Mouse (Mus musculus): ENCODE data around the gene Nr2c2ap. TPM values are rescaled to one million over a fixed set of nuclear protein-coding genes. Genes with fewer than 3 reads are reported as not detected.

The Nr2c2ap gene
- polyA plus RNA-seq, 1 experiment from 2014 or later, result 29.6 TPM

DNA sequence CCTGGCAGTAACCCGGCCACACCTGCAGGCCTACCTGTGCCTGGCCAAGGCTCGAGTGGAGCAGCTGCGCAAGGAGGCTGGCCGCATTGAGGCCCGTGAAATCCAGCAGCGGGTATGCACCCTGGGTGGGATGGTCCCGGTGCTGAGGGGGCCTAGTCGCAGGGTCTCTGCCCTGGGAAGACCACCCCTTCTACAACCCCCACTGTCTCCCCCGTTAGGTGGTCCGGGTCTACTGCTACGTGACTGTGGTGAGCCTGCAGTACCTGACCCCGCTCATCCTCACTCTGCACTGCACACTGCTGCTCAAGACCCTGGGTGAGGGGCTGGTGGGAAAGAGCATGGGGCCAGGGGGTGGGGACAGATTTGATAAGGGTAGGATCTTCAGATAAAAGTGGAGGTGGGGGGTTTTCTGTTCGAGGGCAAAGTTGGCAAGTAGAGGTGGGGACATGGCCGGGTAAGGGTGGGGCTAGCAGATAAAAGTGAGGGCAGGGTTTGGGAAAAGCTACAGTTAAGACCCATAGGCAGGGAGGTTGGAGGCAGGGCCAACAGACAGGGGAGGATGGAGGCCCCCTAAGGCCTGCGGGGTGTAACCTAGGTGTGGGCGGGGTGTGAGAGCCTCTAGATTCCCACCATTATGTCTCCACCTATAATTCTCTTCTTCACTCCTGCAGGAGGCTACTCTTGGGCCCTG, 50.2 kb downstream of the Nr2c2ap start:
- no peaks in the 10 kb centered on the region for H3K27me3 ChIP-seq (ENCODE audit: low read depth, poor library complexity, severe bottlenecking)
- peaks cover 21% of the 10 kb centered on the region for H3K4me1 ChIP-seq
- 61% methylated on average over 16 of the region's 16 CpGs for WGBS
- peaks cover 68% of the 10 kb centered on the region for H3K36me3 ChIP-seq
- peak overlapping the region; percentile 47 for H3K27ac ChIP-seq
- H3K9me3 ChIP-seq (replicated peaks), result no peaks in the 10 kb centered on the region
- DNase-seq (ENCODE audit: low spot score), result no peak
- H3K4me3 ChIP-seq, result no peak overlapping the region

DNA sequence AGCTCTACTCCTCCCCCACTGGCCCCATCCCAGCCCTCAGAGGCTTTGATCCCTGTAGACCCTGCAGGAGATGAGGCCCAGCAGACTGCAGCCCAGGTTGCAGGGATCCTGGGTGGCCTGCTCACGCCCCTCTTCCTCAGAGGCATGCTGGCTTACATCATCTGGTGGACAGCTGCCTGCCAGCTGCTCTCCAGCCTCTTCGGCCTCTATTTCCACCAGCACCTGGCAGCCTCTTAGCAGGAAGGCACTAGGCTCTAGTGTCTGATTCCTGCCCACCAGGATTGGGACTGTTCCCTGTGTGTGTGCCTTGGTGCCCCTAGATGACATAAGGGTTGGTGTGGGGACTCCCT, 50.7 kb downstream of the Nr2c2ap start:
- H3K36me3 ChIP-seq, result peaks cover 63% of the 10 kb centered on the region
- 20% methylated on average over 2 of the region's 2 CpGs for WGBS
- H3K4me3 ChIP-seq, result no peak overlapping the region
- DNase-seq (ENCODE audit: low spot score), result no peak
- no peaks in the 10 kb centered on the region for H3K9me3 ChIP-seq (replicated peaks)
- peaks cover 21% of the 10 kb centered on the region for H3K4me1 ChIP-seq
- H3K27me3 ChIP-seq (ENCODE audit: low read depth, poor library complexity, severe bottlenecking), result no peaks in the 10 kb centered on the region
- no peak overlapping the region for H3K27ac ChIP-seq

DNA sequence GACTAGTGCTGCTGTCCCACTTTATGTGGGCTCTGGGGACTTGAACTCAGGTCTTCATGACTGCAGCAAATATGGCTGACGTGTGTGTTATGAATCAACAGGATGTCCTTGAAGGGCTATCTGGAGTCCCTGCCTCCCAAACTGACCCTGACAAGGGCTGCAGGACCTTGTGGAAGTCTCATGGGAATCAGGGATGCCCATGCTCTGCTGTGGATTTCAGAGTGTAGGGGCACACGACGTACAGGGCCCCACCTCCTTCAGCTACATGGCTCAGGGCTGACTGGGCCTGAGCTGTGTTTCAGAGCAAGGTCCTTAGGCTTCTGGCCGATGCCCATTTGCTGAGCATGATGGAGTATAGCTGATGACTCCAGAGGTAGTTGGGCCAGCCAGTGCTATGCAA, 52.1 kb downstream of the Nr2c2ap start:
- H3K27me3 ChIP-seq (ENCODE audit: low read depth, poor library complexity, severe bottlenecking), result no peaks in the 10 kb centered on the region

More for the DNA sequence above, 52.1 kb downstream of the Nr2c2ap start:
- peaks cover 51% of the 10 kb centered on the region for H3K36me3 ChIP-seq
- H3K27ac ChIP-seq, result no peak overlapping the region
- WGBS, result 90% methylated on average over 4 of the region's 4 CpGs
- no peak for DNase-seq (ENCODE audit: low spot score)
- no peak overlapping the region for H3K4me3 ChIP-seq
- H3K4me1 ChIP-seq, result peaks cover 27% of the 10 kb centered on the region
- no peaks in the 10 kb centered on the region for H3K9me3 ChIP-seq (replicated peaks)

Small RNA genes within 50 kb of the gene (microRNA-seq; reads per million reads assigned to microRNA genes)
- not detected for gene Mir7066

Other genes starting within 250 kb of the Nr2c2ap start
- gene Cilp2, start 243.6 kb upstream of the Nr2c2ap start, polyA plus RNA-seq (2016; fragmentation: Nextera tagmentation; extraction: Ambion mirVana), result 0.40 TPM in 2 replicates
- 5.0 and 5.9 TPM in 2 replicates for gene Tssk6, start 229.1 kb upstream of the Nr2c2ap start, polyA plus RNA-seq (2016; fragmentation: Nextera tagmentation; extraction: Ambion mirVana)
- 165 and 166 TPM in 2 replicates for gene Ndufa13, start 228.8 kb upstream of the Nr2c2ap start, polyA plus RNA-seq (2016; fragmentation: Nextera tagmentation; extraction: Ambion mirVana)
- gene Yjefn3, start 228.6 kb upstream of the Nr2c2ap start, polyA plus RNA-seq (2016; fragmentation: Nextera tagmentation; extraction: Ambion mirVana), result 2.0 and 2.9 TPM in 2 replicates
- gene Gatad2a, start 134.9 kb upstream of the Nr2c2ap start, polyA plus RNA-seq (2016; fragmentation: Nextera tagmentation; extraction: Ambion mirVana), result 58.9 and 69.2 TPM in 2 replicates
- 59.5 and 66.7 TPM in 2 replicates for gene Mau2, start 88.6 kb upstream of the Nr2c2ap start, polyA plus RNA-seq (2016; fragmentation: Nextera tagmentation; extraction: Ambion mirVana)
- 53.5 and 60.7 TPM in 2 replicates for gene Sugp1, start 88.5 kb upstream of the Nr2c2ap start, polyA plus RNA-seq (2016; fragmentation: Nextera tagmentation; extraction: Ambion mirVana)
- 0.59 and 0.73 TPM in 2 replicates for gene Tm6sf2, start 58.4 kb upstream of the Nr2c2ap start, polyA plus RNA-seq (2016; fragmentation: Nextera tagmentation; extraction: Ambion mirVana)
- gene Hapln4, start 47.9 kb upstream of the Nr2c2ap start, polyA plus RNA-seq (2016; fragmentation: Nextera tagmentation; extraction: Ambion mirVana), result 0.04 TPM in 1 of 2 replicates, not detected in the other
- gene Ncan, start 10.5 kb upstream of the Nr2c2ap start, polyA plus RNA-seq (2016; fragmentation: Nextera tagmentation; extraction: Ambion mirVana), result 0.29 and 0.61 TPM in 2 replicates
- 20.1 and 27.9 TPM in 2 replicates for gene Rfxank, start 7.8 kb downstream of the Nr2c2ap start, polyA plus RNA-seq (2016; fragmentation: Nextera tagmentation; extraction: Ambion mirVana)
- gene Borcs8, start 8.2 kb downstream of the Nr2c2ap start, polyA plus RNA-seq (2016; fragmentation: Nextera tagmentation; extraction: Ambion mirVana), result 45.3 and 49.8 TPM in 2 replicates
- 0.29 and 0.60 TPM in 2 replicates for gene Mef2b, start 8.4 kb downstream of the Nr2c2ap start, polyA plus RNA-seq (2016; fragmentation: Nextera tagmentation; extraction: Ambion mirVana)
- gene Tmem161a, start 41.0 kb downstream of the Nr2c2ap start, polyA plus RNA-seq (2016; fragmentation: Nextera tagmentation; extraction: Ambion mirVana), result 79.8 and 85.0 TPM in 2 replicates
- gene Slc25a42, start 81.0 kb downstream of the Nr2c2ap start, polyA plus RNA-seq (2016; fragmentation: Nextera tagmentation; extraction: Ambion mirVana), result 2.8 and 3.6 TPM in 2 replicates
- gene Sugp2, start 102.9 kb downstream of the Nr2c2ap start, polyA plus RNA-seq (2016; fragmentation: Nextera tagmentation; extraction: Ambion mirVana), result 39.7 and 51.4 TPM in 2 replicates
- 26.8 and 27.6 TPM in 2 replicates for gene Armc6, start 103.1 kb downstream of the Nr2c2ap start, polyA plus RNA-seq (2016; fragmentation: Nextera tagmentation; extraction: Ambion mirVana)
- gene Homer3, start 151.5 kb downstream of the Nr2c2ap start, polyA plus RNA-seq (2016; fragmentation: Nextera tagmentation; extraction: Ambion mirVana), result 139 and 151 TPM in 2 replicates
- 58.9 and 59.4 TPM in 2 replicates for gene Ddx49, start 171.2 kb downstream of the Nr2c2ap start, polyA plus RNA-seq (2016; fragmentation: Nextera tagmentation; extraction: Ambion mirVana)
- gene Cope, start 171.2 kb downstream of the Nr2c2ap start, polyA plus RNA-seq (2016; fragmentation: Nextera tagmentation; extraction: Ambion mirVana), result 293 and 321 TPM in 2 replicates
- 3.2 and 4.6 TPM in 2 replicates for gene Cers1, start 184.4 kb downstream of the Nr2c2ap start, polyA plus RNA-seq (2016; fragmentation: Nextera tagmentation; extraction: Ambion mirVana)
- 7.9 and 13.8 TPM in 2 replicates for gene Gdf1, start 198.5 kb downstream of the Nr2c2ap start, polyA plus RNA-seq (2016; fragmentation: Nextera tagmentation; extraction: Ambion mirVana)
- 25.6 and 26.7 TPM in 2 replicates for gene Upf1, start 221.9 kb downstream of the Nr2c2ap start, polyA plus RNA-seq (2016; fragmentation: Nextera tagmentation; extraction: Ambion mirVana)
- 0.08 and 0.35 TPM in 2 replicates for gene Comp, start 242.2 kb downstream of the Nr2c2ap start, polyA plus RNA-seq (2016; fragmentation: Nextera tagmentation; extraction: Ambion mirVana)

All from limb, embryonic 10.5 days (tissue).